Mouse (Mus musculus): Measurements from ENCODE around the gene Mvp.

Mvp gene

DNA sequence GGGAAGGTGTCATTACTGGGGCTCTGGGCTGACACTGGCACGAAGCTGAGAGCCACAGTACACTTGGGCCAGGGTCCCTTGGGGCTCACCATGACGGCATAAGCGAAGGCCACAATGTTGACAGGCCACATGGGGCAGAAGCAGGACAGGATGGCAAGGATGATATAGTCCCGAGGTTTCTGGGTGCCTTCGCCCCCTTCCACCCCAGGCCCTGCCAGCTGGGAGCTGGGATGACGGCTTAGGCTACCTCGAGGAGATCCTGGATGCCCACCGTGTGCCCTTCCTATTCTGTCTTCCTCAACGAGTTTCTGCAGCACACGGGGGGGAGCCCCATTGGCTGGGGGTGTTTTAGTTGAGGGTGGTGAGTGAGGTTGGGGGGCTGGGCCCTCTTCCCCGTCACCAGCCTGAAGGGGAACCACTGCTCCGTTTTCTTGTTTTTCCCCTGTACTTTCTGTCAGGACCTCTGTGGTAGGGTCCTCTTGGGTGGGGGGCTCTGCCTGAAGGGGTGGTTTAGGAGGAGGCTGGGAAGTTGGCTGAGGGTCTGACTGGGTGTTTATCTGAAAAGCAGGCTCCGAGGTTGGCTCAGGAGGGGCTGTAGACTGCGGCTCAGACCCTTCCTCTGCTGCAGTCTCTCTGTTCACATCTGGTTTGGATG lies 5.0 kb upstream of the Mvp start:
- no peak for DNase-seq

DNA sequence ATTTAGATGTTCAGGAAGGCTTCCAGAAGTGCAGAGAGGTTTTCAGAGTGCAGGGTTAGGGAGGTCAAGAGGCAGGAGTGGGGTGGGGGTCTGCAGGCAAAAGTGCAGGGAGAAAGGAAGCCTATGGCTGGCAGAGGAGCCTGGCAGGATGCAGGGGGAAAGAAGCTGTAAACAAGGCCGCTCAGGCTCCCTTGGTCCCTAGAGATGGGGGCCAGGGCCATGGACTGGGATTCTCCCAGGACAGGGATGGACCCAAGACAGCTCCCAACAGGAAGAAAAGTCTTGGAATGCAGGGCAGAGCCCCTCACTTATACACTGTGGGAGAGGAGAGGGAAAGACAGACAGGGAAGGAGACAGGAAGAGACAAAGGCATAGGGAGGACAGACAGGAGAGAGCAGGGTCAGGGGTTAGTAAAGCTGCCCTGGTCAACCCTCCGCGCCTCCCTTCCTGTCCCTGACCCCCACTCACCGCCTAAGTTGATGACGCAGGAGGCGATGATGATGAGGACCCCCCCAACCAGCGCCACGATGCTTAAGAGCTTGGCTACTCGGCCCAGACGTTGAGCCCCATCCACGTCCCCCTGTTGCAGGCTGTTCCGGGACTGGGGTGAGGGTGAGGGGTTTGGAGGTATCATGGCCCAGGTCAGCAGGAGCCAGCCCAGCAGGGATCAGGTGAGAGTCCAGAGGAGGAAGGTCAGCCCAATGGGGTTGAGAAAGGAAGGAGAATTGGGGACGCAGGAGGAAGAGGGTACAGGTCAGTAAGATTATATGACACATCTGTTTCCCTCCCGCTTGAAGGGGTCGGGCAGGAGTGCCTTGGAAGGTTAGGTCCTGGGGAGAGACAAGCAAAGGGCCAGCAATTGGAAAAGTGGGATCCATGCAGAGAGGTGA lies 4.2 kb upstream of the Mvp start:
- no peak for DNase-seq

DNA sequence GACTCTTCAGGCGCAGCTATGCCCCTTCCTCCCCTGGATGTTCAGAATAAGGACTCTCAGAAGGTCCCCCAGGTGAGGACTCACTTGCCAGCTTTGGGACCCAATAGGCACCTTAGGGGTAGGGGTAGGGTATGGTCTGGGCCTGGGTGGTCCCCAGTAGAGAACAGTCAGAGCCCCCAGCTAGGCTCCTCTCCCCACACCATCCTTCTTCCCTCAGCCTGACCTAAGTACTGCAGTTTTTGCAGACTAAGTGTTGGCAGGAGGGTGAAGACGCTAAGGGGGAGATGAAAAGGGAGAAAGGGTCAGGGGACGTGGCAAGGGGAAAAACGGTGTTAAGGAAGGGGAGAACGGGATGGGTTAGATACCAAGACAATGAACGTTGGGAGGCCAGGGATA lies 3.5 kb upstream of the Mvp start:
- DNase-seq = no peak

DNA sequence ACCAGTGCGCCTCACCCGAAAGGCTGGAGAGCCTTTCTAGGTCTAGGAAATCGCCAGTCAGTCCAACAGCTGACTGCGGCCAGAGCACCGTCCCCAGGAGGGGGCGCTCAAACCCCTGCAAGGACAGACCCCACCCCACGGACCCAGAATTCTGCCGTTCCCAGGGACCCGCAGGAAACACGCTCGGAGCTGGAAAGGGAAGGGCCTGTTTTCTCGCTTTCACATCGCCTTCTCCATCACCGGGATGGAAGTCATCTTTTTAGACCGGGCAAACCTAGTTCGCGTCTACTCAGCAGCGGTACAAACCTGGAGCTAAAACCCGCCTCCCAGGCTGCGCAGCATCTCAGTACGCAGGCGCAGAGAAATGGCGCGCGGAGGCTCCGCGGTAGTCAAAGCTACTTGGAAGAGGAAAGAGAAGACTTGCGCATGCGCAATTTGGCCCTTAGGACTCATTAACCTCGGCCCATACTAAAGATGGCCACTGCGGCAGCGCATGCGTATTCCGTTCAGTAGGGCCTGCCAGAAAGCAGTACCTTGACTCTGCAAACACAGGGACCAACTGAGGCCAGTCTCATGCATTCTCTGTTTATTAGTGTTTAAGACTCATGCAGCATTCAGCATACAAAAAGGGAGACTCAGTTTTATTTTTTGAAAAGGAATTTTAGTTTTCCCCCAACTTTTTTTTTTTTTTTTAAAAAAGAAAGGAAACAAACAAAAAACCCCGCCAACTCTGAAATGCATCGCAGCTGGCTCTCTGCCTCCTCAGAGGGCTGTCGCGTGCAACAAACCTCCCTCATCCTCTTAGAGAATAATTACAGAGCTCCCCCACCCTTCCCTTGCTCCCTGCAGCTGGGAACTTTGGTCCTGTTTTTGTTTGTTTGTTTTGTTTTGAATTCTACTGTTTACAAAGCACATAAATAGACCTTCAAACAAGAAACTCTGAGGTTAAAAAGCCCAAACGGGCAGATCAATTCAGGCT lies 2.8 kb upstream of the Mvp start, which contains the start of gene Pagr1a:
Gene Pagr1a, minus strand, starts transcription at position 382 of the 979 bp plus-strand sequence.
- DNase-seq = peak; percentile 95 to 96

DNA sequence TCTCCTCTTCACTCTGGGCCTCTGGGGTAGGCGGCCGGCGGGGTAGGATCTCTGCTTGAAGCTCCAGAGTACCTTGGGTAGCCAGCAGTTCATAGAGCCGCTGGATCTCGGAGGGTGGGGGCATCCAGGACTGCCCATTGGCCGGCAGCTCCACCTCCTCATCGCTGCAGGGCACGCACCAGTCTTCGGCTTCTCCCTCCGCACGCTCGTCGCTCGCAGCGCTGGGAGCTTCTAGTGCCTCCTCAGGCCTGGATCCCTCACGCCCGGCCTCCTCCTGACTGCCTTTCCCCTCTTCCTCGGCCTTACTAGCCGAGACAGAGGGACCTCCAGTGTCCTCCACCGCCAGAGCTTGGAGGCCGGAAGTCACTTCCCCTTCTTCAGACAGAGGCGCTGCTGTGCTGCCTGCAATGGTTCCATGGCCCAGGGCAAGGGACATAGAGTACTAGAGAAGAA lies 2.1 kb upstream of the Mvp start:
- DNase-seq = no peak

DNA sequence TGATC lies 1.9 kb upstream of the Mvp start, which contains the start of gene Pagr1b:
Gene Pagr1b, minus strand, starts transcription at position 4 of the 5 bp plus-strand sequence.
- DNase-seq = no peak

DNA sequence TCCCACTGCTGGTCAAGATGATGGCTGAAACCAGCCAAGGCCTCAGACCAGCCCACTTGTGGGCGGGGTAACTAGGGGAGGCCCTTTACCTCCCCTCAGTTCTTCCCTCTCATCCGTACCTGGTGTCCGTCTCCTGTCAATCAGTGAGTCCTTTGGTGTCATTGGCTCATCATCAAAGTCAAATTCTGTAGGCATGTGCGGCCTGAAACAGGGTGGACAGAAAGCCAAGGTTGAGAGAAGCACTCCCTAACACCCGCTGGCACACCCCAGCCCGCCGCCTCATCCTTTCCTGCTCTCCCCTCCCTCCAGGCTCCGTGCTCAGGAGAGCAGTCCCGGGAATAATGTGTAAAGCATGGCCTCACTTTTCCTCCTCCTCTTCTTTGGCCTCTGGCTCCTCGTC lies 1.7 kb upstream of the Mvp start:
- peak in 1 of 2 experiments; percentile 45 for DNase-seq

DNA sequence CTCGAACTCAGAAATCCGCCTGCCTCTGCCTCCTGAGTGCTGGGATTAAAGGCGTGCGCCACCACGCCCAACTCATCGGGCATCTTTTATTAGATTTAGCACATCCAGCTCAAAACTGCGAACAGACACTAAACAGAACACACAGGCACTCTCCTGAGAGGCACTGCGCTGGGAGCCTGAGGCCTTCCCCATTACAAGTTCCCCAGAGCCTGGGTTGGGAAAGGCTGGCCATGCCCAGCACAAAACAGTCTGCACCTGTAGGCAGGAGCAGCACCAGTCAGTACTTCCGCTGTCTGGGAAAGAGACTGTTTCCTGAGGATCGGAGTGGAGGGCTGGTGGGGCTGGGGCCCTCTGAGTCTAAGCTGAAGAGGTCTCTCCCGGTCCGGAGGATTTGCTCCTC lies 572 bp upstream of the Mvp start:
- DNase-seq = no peak

DNA sequence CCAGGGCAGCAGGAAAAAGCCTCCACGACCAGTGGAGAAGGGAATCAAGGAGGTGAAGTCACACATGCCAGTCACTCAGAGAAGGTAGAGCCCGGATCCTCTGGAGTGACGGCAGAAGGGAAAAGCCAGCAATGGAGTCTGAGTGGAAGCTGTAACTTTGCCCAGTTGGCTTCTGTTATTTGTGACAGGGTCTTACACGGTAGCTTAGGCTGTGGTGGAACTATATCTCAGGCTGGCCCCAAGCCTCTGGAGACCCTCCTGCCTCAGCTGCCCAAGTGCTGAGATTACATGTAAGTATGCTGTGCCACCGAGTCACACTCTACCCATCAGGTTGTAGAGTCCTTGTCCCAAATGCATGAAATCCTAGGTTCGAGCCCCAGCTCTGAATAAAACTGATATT lies 1.0 kb downstream of the Mvp start:
- no peak for DNase-seq

DNA sequence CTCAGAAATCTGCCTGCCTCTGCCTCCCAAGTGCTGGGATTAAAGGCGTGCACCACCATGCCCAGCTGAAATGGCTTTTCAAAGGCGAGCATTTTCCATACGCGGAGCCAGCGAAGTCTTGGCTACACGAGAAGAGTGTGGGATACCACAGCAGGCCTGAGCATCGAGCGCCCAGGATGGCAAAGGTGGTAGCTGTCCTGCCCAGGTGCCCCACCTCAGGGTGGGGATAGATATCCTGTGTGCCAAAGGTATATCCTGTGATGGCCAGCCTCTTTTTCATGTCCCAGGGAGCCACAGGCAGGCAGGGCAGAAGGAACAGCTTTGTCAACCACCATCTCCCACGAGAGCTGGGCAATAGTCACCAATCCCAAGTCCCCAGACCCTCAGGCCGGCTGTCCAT lies 1.6 kb downstream of the Mvp start:
- no peak for DNase-seq

DNA sequence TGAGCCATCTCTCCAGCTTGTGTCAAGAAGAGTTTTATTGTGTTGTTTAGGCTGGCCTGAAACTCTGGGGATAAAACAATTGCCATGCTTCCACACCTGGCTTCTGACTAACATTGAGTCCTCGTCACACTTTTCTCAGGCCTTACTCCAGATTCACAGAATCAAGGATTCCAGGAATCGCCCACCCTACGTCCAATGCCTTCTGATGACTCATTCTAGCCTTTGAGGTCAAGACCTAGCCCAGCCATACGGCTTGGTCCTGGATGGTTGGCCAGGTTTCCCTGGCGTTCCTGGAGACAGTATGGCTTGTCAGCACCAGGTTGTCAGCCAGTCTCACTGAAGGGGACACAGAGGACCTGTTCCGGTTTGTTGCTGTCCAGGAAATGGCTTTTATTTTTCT lies 2.0 kb downstream of the Mvp start:
- no peak for DNase-seq

DNA sequence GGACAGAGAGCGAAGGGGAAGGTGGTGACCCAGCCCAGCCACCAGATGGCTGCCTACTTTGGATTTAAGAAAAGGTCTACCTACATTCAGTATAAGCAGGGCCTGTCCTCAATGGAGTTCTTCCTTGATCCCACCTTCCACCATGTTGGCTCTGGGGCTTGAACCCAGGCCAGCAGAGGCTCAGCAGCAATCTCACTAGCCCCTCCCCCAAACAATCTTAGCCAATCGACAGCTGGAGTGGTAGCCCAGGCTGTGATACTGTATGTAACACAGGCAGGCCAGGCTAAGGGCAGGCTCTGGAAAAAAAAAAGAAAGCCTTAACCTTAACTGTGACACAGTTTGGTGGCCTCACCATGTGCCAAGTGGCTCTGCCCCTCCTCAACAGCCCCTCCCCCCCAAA lies 2.7 kb downstream of the Mvp start:
- DNase-seq = no peak

DNA sequence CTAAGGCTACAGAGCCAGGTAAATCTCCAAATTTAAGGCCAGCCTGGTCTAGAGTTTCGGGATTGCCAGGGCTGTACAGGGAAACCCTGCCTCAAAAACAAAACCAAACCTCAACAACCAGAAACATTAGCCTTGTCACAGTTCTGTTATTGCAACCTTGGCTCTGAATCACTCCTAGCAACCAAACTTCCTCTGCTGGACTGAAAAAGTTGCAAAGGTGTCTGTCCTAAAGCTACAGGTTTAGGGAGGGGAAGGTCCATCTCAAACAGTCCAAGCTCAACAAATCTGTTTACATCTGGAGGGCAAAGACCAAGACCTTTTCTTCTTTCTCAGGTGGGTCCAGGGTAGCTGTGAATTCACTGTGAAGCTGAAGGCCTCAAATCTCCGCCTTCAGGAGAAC lies 3.4 kb downstream of the Mvp start:
- DNase-seq = no peak

DNA sequence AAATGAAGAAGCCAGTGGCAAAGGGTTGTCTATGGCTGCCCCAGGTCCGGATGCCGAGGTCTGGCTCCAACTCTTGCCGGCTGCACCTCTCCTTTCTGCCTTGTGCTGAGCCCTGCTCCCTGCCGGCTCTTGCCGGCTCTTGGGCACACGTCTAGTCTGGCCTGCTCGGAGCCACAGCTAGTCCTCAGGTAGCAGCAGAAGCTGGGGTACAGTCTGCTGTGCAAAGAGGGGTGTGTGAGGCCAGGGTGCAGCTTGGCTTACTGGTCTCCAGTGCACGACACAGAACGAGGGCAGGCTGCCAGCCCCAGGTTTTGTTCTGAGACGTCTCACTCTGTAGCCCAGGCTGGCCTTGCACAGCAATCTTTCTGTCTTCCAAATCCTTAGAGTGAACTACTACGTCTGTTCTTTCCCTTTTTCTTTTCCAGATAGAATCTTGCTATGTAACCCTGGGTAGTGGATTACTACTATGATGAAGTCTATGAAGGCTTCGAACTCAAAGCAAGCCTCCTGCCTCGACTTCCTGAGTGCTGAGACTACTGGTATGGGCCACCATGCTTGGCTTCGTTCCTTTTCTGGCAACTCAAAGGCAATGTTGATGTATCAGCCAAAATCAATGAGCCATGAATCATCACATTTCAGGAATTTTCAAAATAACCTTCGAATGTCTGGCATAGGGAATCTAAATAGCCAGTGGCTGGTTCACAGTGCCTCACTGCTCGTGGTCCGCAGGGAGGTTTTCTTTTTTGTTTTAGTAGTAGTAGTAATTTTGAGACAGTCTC lies 4.9 kb downstream of the Mvp start:
- DNase-seq = no peak

DNA sequence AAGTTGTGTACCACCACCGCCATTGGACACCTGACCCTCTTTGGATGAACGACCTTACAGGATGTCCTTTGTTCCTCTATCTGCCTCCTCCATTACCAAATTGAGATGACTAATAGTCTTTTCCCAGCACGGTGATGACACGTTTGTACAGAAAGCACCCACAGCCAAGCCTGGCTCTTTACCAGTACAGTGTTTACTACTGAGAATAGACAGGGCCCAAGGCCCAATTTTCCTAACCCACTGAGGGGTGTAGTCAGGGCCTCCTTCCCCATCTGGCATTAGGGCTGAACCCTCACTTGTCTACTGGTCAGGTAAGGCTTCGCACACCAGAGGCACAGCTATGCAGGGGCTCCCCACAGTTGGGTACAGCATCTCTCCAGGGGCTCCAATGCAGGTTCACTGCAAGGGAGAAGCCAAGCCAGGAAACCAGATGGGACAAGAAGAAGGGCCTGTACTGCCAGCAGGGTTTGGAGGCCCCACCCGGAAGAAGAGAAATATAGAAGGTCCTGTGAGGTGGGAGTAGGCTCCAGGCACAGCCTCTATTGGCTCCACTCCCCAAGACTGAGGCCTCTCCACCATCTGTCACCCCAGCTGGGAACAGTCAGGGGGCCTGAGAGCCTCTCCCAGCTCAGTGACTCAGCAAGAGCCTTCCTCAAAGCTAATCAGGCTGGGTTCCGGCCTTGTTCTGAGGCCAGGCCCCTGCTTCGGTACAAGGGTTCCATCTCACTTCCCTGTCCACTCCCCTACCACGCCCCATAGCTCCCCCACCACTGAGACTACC lies 6.0 kb downstream of the Mvp start:
- DNase-seq = no peak

DNA sequence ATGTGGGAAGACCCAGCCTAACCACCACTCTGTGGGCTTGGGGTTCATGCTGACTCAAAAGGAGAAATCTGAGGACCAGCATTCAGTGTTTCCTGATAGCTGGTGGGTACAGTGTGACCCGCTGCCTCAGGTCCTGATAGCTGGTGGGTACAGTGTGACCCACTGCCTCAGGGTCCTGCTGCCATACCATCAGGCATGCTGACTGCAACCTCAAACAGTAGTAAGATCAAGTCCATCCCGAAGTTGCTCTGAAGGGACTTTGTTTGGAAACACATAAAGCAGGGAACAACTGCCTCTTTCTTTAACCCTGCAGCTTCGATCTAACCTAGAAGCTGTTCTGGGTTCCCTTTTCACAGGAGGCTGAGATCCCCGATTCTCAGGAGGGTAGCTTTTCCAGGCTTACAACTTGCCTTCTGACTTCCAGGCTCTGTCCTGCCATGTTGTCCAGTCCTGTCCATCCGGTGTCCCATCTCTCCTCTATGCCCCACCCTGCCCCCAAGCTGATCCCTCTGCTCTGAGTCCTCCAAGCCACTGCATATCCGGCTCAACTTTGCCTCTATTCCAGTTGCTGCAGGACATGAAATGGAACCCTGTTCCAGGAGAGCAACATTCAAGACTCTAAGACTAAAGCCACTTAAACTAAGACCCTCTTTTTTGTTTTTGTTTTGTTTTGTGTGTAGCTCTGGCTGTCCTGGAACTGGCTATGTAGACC lies 7.0 kb downstream of the Mvp start:
- no peak for DNase-seq

DNA sequence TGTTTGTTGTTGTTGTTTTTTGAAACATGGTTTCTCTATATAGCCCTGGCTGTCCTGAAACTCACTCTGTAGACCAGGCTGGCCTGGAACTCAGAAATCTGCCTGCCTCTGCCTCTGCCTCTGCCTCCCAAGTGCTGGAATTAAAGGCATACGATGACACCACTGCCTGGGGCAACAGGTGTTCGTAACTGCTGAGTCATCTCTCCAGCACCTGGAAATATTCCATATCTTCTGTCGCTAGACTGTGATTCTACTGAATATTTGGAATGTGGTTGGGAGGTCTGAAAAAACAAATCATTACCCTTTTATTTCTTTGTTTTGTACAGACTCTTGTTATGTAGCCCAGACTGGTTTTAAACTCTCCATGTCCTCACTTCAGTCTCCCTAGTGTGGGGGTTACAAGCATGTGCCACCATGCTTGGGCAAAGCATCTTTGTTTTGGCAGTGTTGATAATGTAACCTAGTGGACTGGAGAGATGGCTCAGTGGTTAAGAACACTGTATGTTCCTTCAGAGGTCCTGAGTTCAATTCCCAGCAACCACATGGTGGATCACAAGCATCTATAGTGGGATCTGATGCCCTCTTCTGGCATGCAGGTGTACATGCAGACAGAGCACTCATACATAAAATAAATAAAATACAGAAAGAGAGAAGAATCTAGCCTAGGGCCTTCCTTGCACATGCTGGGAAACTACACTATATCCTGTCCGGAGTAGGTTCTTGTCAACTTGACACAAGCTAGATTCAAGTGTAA lies 10.1 kb downstream of the Mvp start:
- DNase-seq = no peak

DNA sequence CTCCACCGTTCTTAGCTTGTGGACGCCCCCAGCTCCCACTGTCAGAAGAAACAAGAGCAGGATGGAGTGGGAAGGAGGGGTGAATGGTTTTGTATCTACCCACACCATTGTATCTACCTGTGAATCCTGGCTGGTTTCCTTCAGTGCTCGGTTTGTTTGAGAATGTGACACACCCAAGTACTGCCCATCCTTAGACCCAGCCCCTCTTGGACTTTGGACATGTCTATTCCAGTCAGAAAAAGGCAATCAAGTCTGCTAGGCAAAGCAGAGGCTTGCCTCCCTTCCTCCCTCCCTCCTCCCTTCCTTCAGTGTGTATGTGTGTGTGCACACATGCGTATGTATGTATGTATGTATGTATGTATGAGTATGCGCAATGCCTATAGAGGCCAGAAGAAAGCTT lies 10.8 kb downstream of the Mvp start:
- DNase-seq = no peak

DNA sequence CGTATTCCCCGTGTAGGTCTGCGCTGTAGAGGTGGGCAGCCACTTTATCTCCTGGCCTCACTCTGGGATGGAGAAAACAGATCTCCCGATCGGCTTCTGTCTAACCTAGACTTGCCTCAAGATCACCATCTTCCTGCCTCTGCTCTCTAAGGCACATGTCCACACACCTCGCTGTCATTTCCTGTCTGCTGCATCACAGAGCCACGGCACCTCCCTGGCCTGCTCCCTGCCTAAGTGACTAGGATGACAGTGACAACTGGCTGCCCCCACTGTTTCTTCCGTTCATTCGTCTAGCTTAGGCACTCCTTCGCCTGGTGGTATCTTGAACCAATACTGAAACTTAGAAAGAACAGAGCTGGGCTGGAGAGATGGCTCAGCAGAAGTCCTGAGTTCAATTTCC lies 14.9 kb downstream of the Mvp start:
- no peak for DNase-seq

DNA sequence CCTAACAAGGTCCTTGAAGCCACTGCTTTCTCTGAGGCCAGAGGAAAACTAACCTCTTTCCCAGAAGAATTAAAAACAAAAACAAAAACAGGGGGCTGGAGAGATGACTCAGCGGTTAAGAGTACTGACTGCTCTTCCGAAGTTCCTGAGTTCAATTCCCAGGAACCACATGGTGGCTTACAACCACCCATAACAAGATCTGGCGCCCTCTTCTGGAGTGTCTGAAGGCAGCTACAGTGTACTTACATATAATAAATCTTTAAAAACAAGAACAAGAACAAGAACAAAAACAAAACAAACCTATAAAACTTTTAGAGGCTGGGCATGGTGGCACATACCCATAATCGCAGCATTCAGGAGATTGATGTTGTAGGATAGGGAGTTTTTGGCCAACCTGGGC lies 18.0 kb downstream of the Mvp start:
- no peak for DNase-seq

DNA sequence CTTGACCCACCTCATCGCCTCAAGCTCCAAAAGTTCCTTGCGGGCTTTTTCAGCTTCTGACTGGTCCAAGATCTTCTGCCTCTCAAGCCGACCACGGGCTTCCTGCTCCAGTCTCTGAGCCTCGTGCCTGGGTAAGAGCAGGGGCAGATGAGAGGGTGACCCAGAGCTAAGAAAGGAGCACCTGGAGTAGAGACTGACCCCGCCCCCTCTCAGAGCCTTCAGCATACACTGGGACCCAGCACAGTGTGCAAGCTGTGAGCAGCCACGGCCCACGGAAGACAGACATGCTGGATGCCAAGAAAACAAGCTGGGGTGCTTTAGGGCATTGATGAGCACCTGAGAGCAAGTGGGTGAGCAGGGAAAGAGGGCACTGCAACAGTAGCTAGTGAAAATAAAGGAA lies 25.6 kb downstream of the Mvp start:
- no peak for DNase-seq
